Mouse (Mus musculus): ENCODE data around the gene Krt19.

Gene Krt19

DNA sequence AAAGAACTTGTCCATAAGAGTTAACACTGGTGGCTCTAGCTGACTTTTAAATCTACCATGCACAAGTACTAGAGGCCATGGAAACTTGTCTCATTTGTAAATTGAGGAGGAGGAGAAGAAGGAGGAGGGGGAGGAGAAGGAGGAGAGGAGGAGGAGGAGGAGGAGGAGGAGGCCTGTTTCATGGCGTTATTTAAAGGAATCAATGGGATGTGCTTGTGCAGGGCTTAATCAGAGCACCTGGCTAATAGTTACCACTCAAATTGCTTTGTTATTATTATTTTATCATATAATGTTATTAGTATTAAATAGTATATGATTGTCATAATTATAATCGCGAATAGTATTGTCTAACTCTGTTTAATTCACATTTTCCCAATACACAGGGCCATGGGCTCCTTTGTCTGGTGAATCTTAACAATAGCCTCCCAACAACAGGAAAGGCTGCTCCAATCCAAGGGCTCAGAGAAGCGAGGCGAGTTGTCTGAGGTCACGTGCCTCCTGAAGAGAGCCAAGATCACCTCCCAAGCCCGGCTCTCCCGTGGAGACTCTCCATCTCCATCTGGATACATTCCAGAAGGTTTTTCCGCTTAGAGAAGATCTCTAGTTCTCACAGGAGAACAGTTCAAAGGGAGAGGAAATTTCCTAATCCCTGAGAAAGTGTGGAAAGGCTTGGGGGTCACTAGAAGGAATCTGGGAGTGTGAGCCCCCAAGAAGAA, at the start of gene Krt19:
Krt19 (minus strand) TSS at position 51 of the 716 bp plus-strand sequence.
- no peak for DNase-seq

DNA sequence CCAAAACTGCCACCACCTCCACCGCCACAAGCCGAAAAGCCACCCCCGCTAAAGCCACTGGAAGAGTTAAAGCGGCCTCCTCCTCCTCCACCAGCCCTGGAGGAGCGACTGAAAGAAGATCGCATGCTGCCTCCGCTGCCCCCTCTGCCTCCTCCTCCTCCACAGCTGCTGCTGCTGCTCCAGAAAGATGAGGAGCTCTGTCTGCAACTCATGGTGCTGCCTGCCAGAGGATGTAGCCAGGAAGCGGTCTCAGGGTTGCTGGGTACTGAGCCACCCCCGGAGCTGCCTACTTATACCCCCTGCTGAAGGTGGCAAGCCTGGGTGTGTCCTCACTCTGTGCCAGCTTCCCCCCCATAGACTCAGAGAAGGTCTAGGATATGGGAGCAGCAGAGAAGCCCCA, 44.5 kb upstream of the Krt19 start, which contains the start of gene Krt9:
Krt9 (minus strand) TSS at position 255 of the 400 bp plus-strand sequence.
- no peak for DNase-seq

- no peak for DNase-seq
Measured at GRCm38 (mm10) chr11:100191820-100192219, 43.4 kb upstream of the Krt19 start.

DNA sequence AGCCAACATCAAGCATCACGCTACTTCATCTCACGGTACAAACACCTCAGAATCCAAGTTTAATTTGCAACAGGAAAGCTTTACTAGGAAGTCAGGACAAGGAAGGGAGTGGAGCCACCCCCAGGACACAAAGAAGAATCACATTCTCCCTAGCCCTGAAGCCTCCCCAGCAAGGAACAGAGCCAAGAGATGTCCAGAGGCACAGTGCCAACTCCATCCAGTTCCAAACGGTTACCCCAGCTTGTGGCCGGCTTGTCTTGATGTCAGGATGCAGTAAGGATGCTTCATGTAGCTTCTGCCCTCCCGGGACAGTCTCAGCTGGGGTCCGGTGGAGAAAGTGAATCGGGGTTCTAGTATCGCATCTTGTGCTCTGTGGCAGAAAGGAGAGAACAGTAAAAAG, 38.3 kb upstream of the Krt19 start:
- DNase-seq = no peak

DNA sequence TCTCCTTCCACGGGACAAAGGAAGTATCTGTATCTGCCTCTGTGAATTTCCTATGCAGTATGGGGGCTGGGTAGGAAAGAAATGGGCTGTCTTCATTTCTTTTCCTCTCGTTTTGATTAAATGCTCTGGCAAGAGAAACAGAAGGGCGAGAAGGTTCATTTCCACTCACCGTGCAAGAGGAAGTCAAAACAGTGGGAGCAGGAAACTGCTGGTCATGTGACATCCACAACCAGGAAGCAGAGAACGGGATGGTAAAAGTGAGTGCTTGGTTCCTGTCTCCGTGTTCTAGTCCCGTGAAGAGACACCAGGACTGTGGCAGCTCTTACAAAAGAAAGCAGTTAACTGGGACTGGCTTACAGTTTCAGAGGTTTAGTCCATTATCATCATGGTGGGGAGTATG, 33.3 kb upstream of the Krt19 start:
- DNase-seq = no peak

- DNase-seq = no peak
Measured at GRCm38 (mm10) chr11:100179260-100179659, 30.8 kb upstream of the Krt19 start.

DNA sequence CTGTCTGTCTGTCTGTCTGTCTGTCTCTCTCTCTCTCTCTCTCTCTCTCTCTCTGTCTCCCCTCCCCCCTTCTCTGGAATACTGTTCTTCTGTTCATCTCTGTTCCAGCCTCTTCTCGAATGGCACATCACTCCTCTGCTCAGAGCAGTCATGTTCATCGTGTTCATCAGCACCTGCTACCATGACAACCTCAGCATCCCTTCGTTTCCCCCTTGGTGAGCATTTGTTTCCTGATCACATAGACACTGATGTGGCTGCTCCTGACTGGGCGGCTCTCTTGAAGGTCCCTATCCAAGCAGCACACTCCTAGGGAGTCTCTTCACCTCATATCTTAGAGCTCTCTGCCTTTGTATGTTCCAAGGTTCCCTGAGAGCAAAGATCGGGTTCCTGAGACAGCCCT, 29.8 kb upstream of the Krt19 start:
- DNase-seq = no peak

GRCm38 (mm10) chr11:100176791-100177190, 28.3 kb upstream of the Krt19 start:
- no peak for DNase-seq

GRCm38 (mm10) chr11:100168765-100169762, 20.6 kb upstream of the Krt19 start:
- peak; percentile 40 for DNase-seq

GRCm38 (mm10) chr11:100168071-100168470, 19.6 kb upstream of the Krt19 start:
- DNase-seq = no peak

DNA sequence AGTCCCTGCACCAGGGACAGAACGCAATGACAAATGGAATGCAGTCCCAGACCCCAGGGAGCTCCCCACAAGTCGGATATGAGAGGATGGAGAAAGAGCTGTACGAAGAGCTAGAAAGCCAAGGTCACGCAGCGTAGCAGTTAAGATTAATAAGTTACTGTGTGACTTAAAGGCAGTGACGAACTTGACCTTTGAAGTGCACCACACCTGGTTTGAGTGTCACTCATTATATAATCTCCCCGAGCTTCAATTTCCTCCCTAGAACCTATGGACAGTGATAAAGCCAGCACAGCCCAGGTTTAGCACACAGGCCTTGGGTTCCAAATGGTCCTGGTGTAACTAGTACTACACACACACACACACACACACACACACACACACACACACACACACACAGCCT, 15.9 kb upstream of the Krt19 start:
- no peak for DNase-seq

- DNase-seq = no peak
Measured at GRCm38 (mm10) chr11:100157908-100158477, 9.5 kb upstream of the Krt19 start.

GRCm38 (mm10) chr11:100157331-100157730, 8.9 kb upstream of the Krt19 start:
- no peak for DNase-seq

GRCm38 (mm10) chr11:100155497-100156255, 7.2 kb upstream of the Krt19 start:
- no peak for DNase-seq

- DNase-seq = no peak
Measured at GRCm38 (mm10) chr11:100147566-100148353, 705 bp downstream of the Krt19 start.

DNA sequence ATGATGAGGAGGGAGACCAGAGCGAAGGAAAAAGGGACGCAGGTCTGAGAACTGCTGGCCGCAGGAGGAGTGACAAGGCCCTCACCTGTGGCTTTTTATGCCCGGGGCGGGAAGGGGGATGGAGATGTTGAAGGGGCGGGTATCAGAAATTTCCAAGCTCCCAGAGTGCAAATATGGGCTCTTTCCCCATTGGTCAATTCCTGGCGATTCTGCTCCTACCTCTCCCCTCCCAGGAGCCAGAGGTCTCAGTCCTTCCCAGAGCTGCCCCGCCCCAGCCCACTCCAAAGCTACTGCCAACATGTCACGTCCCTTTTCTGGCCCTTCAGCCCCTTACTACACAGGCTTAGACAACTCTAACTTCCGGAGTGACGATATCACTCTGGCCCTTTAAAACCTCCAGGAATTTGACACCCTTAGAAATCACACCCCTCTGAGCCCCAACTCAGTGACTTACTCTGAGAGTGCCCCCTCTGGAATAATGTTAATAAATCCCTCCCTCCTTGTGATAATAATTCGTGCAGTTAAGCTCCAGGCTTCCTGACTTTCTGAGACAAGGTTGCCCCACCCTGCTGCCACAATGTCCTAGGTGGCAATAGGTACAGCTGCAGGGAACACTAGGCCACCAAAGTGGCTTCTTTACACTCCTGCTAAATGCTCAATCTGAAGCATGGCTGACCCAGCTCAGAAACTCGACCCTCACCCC, 2.5 kb downstream of the Krt19 start:
- no peak for DNase-seq

DNA sequence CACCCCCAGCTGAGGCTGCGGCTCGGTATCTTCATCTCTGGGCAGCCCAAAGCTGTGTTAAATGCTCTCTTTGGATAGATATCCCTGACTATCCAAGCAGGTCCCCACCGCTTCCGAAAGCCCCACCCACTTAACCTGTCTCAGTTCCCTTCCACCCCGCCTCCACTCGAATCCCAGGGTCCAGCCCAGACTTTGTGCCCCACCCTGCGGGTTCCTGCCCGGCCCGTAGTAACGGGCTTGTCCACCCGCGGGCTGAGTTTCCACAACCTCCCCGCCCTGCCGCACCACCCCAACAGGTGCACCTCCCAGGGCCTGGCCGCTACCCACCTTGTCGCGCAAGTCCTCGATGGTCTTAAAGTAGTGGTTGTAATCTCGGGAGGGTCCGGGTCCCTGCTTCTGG, 3.4 kb downstream of the Krt19 start:
- no peak for DNase-seq

GRCm38 (mm10) chr11:100140966-100141365, 7.5 kb downstream of the Krt19 start:
- no peak for DNase-seq

DNA sequence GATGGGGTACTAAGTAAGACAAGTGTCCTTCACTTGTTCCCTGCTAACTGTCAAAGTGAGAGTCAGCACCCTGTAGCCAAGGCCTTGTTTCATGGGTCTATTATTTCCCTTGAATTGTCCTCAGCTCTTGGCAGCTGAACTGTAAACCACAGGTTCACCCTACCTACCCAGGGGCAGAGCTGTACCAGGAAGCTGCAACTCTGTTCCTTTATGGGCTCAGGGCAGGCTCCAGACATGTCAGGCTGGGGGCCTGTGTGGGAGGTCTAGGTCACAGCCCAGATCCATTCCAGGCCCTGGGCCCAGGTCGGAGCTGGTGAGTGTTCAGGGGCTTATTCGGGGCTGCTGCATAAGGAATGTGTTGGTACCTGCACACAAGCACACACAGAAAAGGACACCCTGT, 9.1 kb downstream of the Krt19 start:
- DNase-seq = no peak

- DNase-seq = no peak
Measured at GRCm38 (mm10) chr11:100138809-100139208, 9.7 kb downstream of the Krt19 start.

DNA sequence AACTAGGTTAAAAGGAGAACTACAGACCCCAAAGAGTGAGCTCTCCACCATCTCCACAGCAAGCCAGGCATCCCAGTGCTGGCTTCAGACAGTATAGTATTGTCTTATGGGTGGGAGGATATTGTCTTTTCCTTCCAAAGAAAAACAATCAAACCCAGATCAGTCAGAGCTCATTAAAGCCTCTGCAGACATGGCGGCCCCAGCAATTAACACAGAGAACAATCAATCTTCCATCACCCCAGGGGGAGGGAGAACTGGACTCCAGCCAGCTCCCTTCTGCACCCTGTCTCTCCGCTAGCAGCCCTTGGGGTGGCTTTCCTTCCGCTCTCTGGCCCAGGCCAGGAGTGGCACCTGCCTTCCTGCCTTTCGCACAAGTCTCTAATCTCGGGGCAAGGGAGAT, 10.8 kb downstream of the Krt19 start:
- DNase-seq = no peak

Data from thymus, postnatal 14 days (tissue).